Mouse (Mus musculus): ENCODE measurements around the gene Aox3.

The Aox3 gene

DNA sequence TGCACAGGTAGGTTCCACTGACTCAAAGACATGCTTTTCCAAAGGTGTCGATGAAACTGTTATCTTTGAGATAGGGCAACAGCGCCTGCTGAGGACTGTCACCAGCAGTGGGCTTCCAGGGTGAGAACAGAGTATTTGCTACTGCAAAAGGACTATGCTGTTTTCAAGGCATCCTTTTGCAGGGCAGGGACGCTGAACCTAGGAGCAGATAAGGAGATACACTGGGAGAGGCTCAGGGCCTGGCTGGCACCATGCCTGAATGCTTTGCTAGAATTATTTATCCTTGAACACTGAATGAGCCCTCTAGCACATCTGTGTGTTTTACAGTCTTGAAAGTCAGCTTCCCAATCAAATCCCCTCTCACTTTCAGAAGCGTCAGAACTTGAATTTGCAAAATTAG is 85.5 kb downstream of the Aox3 start:
- DNase-seq (ENCODE audit: low spot score in 2 of 2): no peak

DNA sequence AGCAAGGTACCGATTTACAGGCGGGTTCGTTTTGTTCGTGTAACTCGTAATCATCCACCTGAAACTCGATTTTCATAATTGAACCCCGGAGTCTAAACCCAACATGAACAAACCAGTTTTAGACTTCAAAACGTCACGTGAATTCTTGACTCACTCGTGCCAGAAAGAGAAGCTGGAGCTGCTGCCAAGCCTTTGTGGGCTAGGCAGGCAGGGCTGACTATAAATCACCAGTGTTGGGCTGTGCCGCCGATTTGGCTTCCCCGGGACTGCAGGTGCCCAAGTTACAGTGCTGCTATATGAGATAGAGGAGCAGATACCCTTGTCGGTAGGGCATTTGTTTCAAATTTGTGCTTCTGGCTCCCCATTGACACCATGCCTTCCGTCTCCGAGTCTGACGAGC is 97.3 kb downstream of the Aox3 start, which contains the start of gene Aox4:
Gene Aox4, plus strand, starts transcription at position 195 of the 400 bp plus-strand sequence.
- no peak for DNase-seq (ENCODE audit: low spot score in 2 of 2)

GRCm38 (mm10) chr1:58212805-58213204 is 99.9 kb downstream of the Aox3 start:
- no peak for DNase-seq (ENCODE audit: low spot score in 2 of 2)

GRCm38 (mm10) chr1:58213838-58214237 is 100.9 kb downstream of the Aox3 start:
- DNase-seq (ENCODE audit: low spot score in 2 of 2): no peak

DNA sequence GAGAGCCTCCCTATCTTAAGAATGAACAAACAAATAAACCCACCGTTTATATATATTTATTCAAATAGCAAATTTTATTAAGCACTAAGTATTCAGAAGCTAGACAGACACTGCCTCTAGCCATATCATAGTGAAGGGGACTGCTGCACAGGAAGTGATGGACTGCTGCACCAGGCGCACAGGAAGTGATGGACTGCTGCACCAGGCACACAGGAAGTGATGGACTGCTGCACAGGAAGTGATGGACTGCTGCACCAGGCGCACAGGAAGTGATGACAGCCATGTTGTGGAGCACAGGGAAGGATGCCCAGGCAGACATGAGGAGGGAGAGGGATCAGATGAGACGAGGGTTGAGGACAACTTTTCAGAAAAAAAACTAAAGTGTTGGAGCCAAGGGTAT is 102.4 kb downstream of the Aox3 start:
- DNase-seq (ENCODE audit: low spot score in 2 of 2): no peak

GRCm38 (mm10) chr1:58215956-58216532 is 103.1 kb downstream of the Aox3 start:
- DNase-seq (ENCODE audit: low spot score in 2 of 2): no peak

- no peak for DNase-seq (ENCODE audit: low spot score in 2 of 2)
Observed at GRCm38 (mm10) chr1:58221070-58221469, 108.1 kb downstream of the Aox3 start.

DNA sequence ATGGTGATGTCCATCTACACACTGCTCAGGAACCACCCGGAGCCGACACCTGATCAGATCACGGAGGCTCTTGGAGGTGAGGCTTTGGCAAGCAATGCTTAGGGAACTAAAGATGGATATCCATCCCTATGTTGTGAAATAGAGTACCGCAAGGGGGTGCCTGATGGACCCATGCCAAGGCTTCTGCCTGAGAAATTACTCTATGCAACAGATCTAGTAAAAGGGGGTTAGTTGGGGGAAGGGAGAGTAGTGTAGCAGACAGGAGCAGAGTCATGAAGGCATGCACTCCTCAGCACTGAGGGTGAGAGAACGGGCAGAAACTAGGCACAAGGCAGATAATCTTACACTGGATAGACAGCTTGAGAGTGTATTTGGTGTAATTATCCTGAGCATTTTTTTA is 108.9 kb downstream of the Aox3 start:
- no peak for DNase-seq (ENCODE audit: low spot score in 2 of 2)

GRCm38 (mm10) chr1:58228086-58228485 is 115.2 kb downstream of the Aox3 start:
- DNase-seq (ENCODE audit: low spot score in 2 of 2): no peak

DNA sequence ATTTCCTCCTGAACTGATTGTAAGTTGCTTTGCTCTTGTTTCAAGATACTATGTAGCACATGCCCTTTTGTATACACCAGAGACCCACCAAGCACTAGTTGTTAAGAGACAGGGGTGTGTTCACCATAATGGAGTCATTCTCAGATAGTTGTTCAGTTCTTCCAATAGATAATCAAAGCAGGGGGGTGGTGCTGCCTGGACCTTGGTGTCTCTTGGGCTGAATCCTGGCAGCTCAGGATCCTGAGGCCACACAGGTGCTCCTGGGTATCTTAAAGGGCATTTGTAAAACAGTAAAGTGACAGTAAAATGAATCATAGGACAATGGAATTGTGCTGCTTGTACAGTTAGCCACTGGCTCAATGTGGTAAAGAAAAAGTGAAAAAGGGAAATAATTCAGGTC is 116.0 kb downstream of the Aox3 start:
- no peak for DNase-seq (ENCODE audit: low spot score in 2 of 2)

DNA sequence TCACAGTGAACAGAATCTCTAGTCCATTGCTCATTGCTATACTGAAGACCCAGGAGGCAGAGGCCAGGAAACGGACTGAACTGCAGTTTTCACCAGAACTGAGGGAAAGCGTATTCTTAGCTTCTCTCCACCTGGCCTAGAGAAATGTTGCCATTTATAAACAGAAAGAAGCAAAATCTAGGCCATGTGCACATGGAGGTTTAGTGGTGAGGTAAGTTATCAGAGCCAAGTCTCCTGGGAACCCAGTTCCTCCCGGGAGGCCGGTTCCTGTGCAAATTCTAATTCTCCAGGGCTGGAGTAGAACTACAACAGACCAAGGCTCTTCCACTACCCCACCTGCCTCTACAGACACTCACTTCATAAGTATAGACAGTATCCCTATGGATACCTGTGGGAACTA is 116.8 kb downstream of the Aox3 start:
- no peak for DNase-seq (ENCODE audit: low spot score in 2 of 2)

DNA sequence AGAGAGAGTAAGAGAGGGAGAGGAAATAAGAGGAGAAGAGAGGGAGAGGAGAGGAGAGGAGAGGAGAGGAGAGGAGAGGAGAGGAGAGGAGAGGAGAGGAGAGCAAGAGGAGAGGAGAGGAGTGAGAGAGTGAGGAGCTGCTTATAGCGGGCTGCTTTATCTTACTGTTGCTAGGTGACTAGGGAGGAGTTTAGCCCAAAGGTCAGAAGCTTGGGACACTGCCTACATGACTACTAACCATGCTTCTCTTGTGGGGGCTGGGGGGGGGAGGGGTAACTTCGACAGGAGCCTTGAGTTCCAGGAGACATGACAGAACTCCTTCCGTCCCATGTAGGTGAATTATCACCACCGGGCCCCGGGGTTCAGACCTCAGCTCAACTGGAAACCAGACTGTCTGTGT is 117.6 kb downstream of the Aox3 start:
- DNase-seq (ENCODE audit: low spot score in 2 of 2): no peak

GRCm38 (mm10) chr1:58235405-58235804 is 122.5 kb downstream of the Aox3 start:
- no peak for DNase-seq (ENCODE audit: low spot score in 2 of 2)

DNA sequence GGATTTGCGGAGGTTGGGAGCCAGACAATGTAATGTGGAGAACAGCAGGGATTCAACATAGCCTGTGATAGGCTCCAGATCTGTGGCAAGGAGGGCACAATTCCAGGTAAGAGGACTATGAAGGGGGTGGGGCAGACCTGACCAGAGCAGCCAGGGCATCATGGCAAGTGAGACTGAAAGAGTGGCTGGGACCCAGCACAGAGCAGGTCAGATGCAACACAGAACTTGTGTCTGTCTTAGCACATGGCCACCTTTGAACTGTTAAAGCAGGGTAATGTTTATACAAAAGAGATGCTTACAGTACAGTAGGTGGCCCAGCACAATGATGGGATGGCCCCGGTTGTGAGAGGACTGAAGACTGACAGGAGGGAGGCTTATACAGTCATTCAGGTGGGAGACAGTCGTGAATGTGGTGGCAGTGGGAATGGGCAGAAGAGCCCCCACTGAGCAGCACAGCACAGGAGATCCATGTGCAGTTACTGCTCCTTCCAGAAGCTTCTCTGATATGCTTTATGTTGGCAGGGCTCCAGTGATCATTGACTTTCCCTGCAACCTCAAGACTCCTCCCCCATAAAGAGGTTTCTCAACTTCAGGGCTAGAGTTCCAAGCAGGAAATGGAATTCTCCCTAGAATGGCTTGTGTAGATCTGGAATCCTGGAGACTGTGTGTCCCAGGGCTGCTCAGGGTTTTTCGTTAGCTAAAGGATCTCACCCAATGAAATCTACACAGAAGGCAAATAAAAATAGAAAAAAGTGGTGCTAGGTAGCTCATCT is 124.8 kb downstream of the Aox3 start:
- no peak for DNase-seq (ENCODE audit: low spot score in 2 of 2)

- DNase-seq (ENCODE audit: low spot score in 2 of 2): no peak
Observed at GRCm38 (mm10) chr1:58238440-58238839, 125.5 kb downstream of the Aox3 start.

DNA sequence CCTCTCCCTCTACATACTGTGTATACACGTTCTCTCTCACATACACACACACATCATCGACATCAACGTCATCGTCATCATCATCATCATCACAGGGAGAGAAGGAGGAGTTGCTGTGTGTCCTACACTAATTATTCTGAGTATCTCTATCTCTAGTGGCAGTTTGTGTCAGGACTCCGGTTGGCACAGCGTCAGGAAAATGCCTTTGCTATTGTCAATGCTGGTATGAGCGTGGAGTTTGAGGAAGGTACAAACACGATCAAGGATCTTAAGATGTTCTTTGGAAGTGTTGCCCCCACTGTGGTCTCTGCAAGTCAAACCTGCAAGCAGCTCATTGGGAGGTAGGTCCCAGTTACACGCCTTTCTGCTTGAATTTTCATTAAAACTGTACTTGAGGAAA is 126.0 kb downstream of the Aox3 start:
- DNase-seq (ENCODE audit: low spot score in 2 of 2): no peak

- DNase-seq (ENCODE audit: low spot score in 2 of 2): no peak
Observed at GRCm38 (mm10) chr1:58240347-58240746, 127.4 kb downstream of the Aox3 start.

DNA sequence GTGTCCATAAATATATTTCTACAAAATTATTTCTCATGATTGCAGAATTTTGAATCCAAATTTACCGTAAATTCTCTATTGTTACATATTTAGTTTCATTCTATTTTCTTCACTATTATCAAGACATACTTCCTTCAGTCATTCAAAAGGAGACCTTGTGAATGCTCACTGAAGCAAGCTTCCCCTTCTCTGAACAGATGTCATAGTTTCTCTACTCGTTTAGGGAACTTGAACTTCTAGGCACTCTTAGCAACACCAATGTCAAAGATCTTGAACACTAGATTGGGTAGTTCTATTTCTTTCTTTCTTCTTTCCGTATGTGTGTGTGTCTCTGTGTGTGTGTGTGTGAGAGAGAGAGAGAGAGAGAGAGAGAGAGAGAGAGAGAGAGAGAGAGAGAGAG is 131.6 kb downstream of the Aox3 start:
- no peak for DNase-seq (ENCODE audit: low spot score in 2 of 2)

DNA sequence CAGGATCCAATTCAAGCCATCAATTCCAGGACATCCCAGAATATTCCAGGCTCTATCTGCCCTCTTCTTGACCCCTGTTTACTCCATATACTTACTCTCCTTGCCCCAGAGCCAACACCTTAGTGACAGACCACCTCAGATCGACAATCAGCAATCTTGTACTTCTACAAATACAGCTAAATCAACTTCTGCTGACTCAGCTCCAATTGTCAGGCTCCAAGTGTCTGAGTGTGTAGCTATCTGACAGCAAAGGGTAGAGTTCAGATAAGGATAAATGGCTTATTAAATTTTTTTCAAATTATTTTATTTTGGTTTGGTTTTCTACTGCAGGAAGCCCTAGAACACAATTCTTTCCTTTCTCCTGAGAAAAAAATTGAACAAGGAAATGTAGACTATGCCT is 135.6 kb downstream of the Aox3 start:
- no peak for DNase-seq (ENCODE audit: low spot score in 2 of 2)

Measured in cerebellum, postnatal 4 days (tissue).